Mouse (Mus musculus): Measurements from ENCODE around the gene Dio1. TPM values are rescaled to one million over a fixed set of nuclear protein-coding genes. Genes with fewer than 3 reads are reported as not detected.

The Dio1 gene
- total and polyA plus RNA-seq, 3 experiments = 0.13 TPM; not detected in 2

DNA sequence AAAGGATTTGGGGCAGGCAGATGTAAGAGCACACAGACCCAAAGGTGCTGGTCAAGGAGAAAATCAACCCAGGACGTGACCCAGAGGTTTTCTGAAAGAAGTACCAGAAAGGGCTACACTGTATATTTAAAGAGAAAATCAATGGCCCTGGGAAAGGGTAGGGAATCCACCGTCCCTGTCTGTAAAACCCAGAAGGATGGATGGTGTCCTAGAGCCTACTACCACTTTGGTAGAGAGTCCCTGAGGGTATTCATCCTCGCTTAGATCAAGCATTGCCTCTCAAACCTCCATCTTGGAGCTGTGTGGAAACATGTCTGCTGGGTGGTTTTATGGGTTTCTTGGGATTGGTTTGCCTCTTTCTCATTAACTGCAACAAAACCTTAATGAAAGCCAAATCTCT is 52.6 kb downstream of the Dio1 start:
- 0 out of 2 replicates have a peak overlapping the region, but pooled peaks have one; percentile 5 for H3K27ac ChIP-seq (ENCODE audit: control insufficient read depth, low read depth, low read length)
- DNase-seq (ENCODE audit: low read depth, low spot score) = peak; percentile 23

DNA sequence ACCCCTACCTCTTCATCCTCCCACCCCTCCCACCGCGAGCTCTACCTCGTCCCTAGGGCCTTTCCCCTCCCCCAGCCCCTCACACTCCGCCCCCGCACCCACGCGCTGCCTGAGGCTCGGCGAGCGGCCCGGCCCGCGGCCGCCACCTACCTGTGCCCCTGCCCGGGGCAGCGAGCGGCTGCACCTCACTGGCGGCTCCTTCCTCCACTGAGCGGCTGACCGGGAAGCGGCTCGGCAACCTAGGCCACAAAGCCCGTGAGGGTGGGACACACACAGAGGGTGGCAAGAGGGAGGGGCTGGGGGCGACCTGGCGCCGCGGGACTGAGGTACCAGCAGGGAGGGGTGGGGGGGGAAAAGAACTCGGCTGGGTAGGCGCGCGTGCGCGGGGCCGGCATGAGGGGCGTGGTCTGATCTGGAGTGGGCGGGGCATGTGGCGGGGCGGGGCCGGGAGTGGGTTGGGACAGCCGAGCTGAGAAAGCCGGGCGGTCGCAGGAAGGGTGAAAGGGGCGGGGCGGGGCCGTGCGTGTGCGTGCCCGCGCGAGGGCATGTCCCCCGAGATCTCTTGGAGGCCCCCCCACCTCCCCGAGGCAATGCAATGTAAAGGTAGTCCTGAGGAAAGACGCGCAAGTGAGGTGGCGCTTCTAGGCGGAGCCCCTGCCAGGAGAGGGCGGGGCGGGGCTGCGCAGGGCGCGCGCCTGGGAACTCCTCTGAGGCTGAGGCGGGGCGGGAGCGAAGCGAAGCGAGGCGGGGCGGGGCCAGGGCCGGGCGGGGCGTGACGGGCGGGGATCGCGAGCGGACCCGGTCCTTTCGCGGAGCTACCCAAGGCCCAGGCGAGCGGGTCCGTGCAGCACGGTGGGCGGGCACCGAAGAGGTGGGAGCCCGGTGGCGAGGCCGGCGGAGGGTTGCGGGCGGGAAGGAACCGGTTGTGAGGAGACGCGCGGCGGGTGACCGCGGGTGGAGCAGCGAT is 53.6 kb downstream of the Dio1 start, which contains the start of the genes Lrrc42 and Hspb11:
Lrrc42 (minus strand) TSS at position 408 of the 967 bp plus-strand sequence.
Hspb11 (plus strand) TSS at position 469 of the 967 bp plus-strand sequence.
- peaks cover 0 to 15% of the 10 kb centered on the region in 2 experiments; a peak in 2 of 4 replicates for H3K36me3 ChIP-seq (ENCODE audit: control insufficient read depth in 1 of 2, insufficient read depth in 2 of 2, low read length in 2 of 2)
- H3K9me3 ChIP-seq (replicated peaks; ENCODE audit: insufficient read depth, low read length) = no peaks in the 10 kb centered on the region
- H3K27me3 ChIP-seq (ENCODE audit: control insufficient read depth in 1 of 2, insufficient read depth in 2 of 2, low read length in 2 of 2) = no peaks in the 10 kb centered on the region
- H3K27ac ChIP-seq (ENCODE audit: control insufficient read depth, low read depth, low read length) = peak within 1 kb of the TSS; percentile 31; the same call in 1 of the 2 replicates
- H3K9ac ChIP-seq (ENCODE audit: control insufficient read depth, low read depth, low read length, poor library complexity, severe bottlenecking) = peak within 1 kb of the TSS; percentile 94
- no peak for TF ChIP-seq EP300 (IDR thresholded peaks at IDR 0.05; ENCODE audit: low read depth in 1 of 2, low read length in 2 of 2)
- TF ChIP-seq UBTF (IDR thresholded peaks at IDR 0.05; ENCODE audit: borderline replicate concordance, insufficient read depth, low read depth, low read length) = no peak
- TF ChIP-seq MAFK (IDR thresholded peaks at IDR 0.05; ENCODE audit: borderline replicate concordance, low read depth, low read length) = no peak
- peak; percentile 45 for TF ChIP-seq TCF12 (IDR thresholded peaks at IDR 0.05; ENCODE audit: low read depth, low read length)
- no peak for TF ChIP-seq ELF1 (IDR thresholded peaks at IDR 0.05; ENCODE audit: low read depth, low read length)
- TF ChIP-seq E2F4 (IDR thresholded peaks at IDR 0.05; ENCODE audit: borderline replicate concordance, low read depth, low read length) = no peak
- TF ChIP-seq MAX (IDR thresholded peaks at IDR 0.05; ENCODE audit: low read length) = no peak
- TF ChIP-seq USF1 (IDR thresholded peaks at IDR 0.05; ENCODE audit: low read depth, low read length) = peak; percentile 22; the same call in 1 of the 2 replicates
- peak; percentile 55; the same call in 1 of the 2 replicates for TF ChIP-seq HCFC1 (IDR thresholded peaks at IDR 0.05; ENCODE audit: low read depth, low read length)
- 0 out of 2 replicates have a peak, but pooled peaks have one; percentile 48 for TF ChIP-seq TBP (IDR thresholded peaks at IDR 0.05; ENCODE audit: low read depth, low read length)
- TF ChIP-seq CTCF (IDR thresholded peaks at IDR 0.05 in 2 of 3, conservative IDR thresholded peaks at IDR 0.05 in 1 of 3; ENCODE audit: control insufficient read depth in 1 of 3, insufficient read depth in 1 of 3, low read depth in 2 of 3, low read length in 3 of 3, poor library complexity in 1 of 3, severe bottlenecking in 1 of 3) = peak in 2 of 3 experiments; percentile 11 to 37; a peak in 3 of 6 replicates
- TF ChIP-seq MAZ (IDR thresholded peaks at IDR 0.05; ENCODE audit: low read depth, low read length) = peak; percentile 67
- TF ChIP-seq NELFE (IDR thresholded peaks at IDR 0.05; ENCODE audit: low read depth, low read length) = peak; percentile 40
- TF ChIP-seq POLR2A (IDR thresholded peaks at IDR 0.05; ENCODE audit: control insufficient read depth in 1 of 2, insufficient read depth in 1 of 2, low read depth in 1 of 2, low read length in 2 of 2, poor library complexity in 1 of 2) = peak; percentile 31 to 64; a peak in 2 of 4 replicates
- peak; percentile 36; the same call in 1 of the 2 replicates for TF ChIP-seq SIN3A (IDR thresholded peaks at IDR 0.05; ENCODE audit: low read length)
- TF ChIP-seq MXI1 (IDR thresholded peaks at IDR 0.05; ENCODE audit: low read depth, low read length) = 0 out of 2 replicates have a peak, but pooled peaks have one; percentile 15
- TF ChIP-seq RCOR1 (IDR thresholded peaks at IDR 0.05; ENCODE audit: low read depth, low read length) = no peak
- no peak for TF ChIP-seq KAT2A (conservative IDR thresholded peaks at IDR 0.05; ENCODE audit: low read depth, low read length)
- peak; percentile 76 for TF ChIP-seq NRF1 (IDR thresholded peaks at IDR 0.05; ENCODE audit: insufficient read depth, low read depth, low read length, poor library complexity, severe bottlenecking)
- TF ChIP-seq ZMIZ1 (IDR thresholded peaks at IDR 0.05; ENCODE audit: low read depth, low read length) = no peak
- no peak for TF ChIP-seq CHD1 (IDR thresholded peaks at IDR 0.05; ENCODE audit: low read depth, low read length)
- 0 out of 2 replicates have a peak, but pooled peaks have one; percentile 10 for TF ChIP-seq SMC3 (IDR thresholded peaks at IDR 0.05; ENCODE audit: low read depth, low read length)
- peaks cover 12 to 15% of the 10 kb centered on the region in 2 experiments; a peak in 3 of 4 replicates for H3K4me1 ChIP-seq (ENCODE audit: control insufficient read depth in 1 of 2, insufficient read depth in 2 of 2, low read length in 2 of 2)
- peaks cover 8% of the 10 kb centered on the region for H3K79me2 ChIP-seq (ENCODE audit: control insufficient read depth, insufficient read depth, low read length, poor library complexity)
- H3K4me3 ChIP-seq (ENCODE audit: control insufficient read depth in 1 of 2, insufficient read depth in 1 of 2, low read depth in 2 of 2, low read length in 2 of 2) = peak within 1 kb of the TSS; percentile 98 to 99
- DNase-seq (ENCODE audit: low read depth, low spot score) = peak; percentile 95

More for the DNA sequence above, 52.6 kb downstream of the Dio1 start:
- Histone ChIP-seq H3K27me3 (ENCODE audit: control insufficient read depth in 1 of 2, insufficient read depth in 2 of 2, low read length in 2 of 2) (no peaks in the 10 kb centered on the region), H3K9ac (ENCODE audit: control insufficient read depth, low read depth, low read length, poor library complexity, severe bottlenecking) (peak overlapping the region; percentile 90), H3K9me3 (replicated peaks; ENCODE audit: insufficient read depth, low read length) (no peaks in the 10 kb centered on the region), H3K4me1 (ENCODE audit: control insufficient read depth in 1 of 2, insufficient read depth in 2 of 2, low read length in 2 of 2) (peaks cover 12 to 15% of the 10 kb centered on the region in 2 experiments; a peak in 3 of 4 replicates), H3K36me3 (ENCODE audit: control insufficient read depth in 1 of 2, insufficient read depth in 2 of 2, low read length in 2 of 2) (peaks cover 0 to 15% of the 10 kb centered on the region in 2 experiments; a peak in 2 of 4 replicates), H3K79me2 (ENCODE audit: control insufficient read depth, insufficient read depth, low read length, poor library complexity) (peaks cover 8% of the 10 kb centered on the region), H3K4me3 (ENCODE audit: control insufficient read depth in 1 of 2, insufficient read depth in 1 of 2, low read depth in 2 of 2, low read length in 2 of 2) (peak overlapping the region; percentile 98 to 99)
- TF ChIP-seq EP300 (IDR thresholded peaks at IDR 0.05; ENCODE audit: low read depth in 1 of 2, low read length in 2 of 2) = no peak
- no peak for TF ChIP-seq BHLHE40 (IDR thresholded peaks at IDR 0.05; ENCODE audit: borderline replicate concordance, low read depth, low read length)
- TF ChIP-seq POLR2A (IDR thresholded peaks at IDR 0.05; ENCODE audit: control insufficient read depth in 1 of 2, insufficient read depth in 1 of 2, low read depth in 1 of 2, low read length in 2 of 2, poor library complexity in 1 of 2) = no peak
- TF ChIP-seq MYB (IDR thresholded peaks at IDR 0.05; ENCODE audit: low read depth, low read length) = no peak
- no peak for TF ChIP-seq NELFE (IDR thresholded peaks at IDR 0.05; ENCODE audit: low read depth, low read length)
- no peak for TF ChIP-seq MAFK (IDR thresholded peaks at IDR 0.05; ENCODE audit: borderline replicate concordance, low read depth, low read length)
- no peak for TF ChIP-seq ZKSCAN1 (IDR thresholded peaks at IDR 0.05; ENCODE audit: low read depth, low read length)
- TF ChIP-seq RCOR1 (IDR thresholded peaks at IDR 0.05; ENCODE audit: low read depth, low read length) = no peak
- TF ChIP-seq ELF1 (IDR thresholded peaks at IDR 0.05; ENCODE audit: low read depth, low read length) = no peak
- no peak for TF ChIP-seq GABPA (IDR thresholded peaks at IDR 0.05; ENCODE audit: low read depth, low read length)
- TF ChIP-seq UBTF (IDR thresholded peaks at IDR 0.05; ENCODE audit: borderline replicate concordance, insufficient read depth, low read depth, low read length) = no peak

All from MEL (cell line).